Mouse (Mus musculus) ES-E14 (cell line): ENCODE data around the gene Herc4.

Experiments
- CHD2 ChIP-seq: IDR thresholded peaks from 2 replicates; pipeline ENCODE4 v1.6.1; 2014; ENCODE audit warnings: mild to moderate bottlenecking, low read depth, low read length, inconsistent platforms
- HCFC1 ChIP-seq: IDR thresholded peaks from 2 replicates; pipeline ENCODE4 v1.6.1; 2012; ENCODE audit warnings: low read length, inconsistent platforms, borderline replicate concordance; ENCODE audit not compliant: insufficient read depth
- MAFK ChIP-seq: IDR thresholded peaks from 2 replicates; pipeline ENCODE4 v1.6.1; 2014; ENCODE audit warnings: mild to moderate bottlenecking, low read depth, low read length, inconsistent platforms; ENCODE audit not compliant: insufficient read depth
- ZC3H11A ChIP-seq: IDR thresholded peaks from 2 replicates; pipeline ENCODE4 v1.6.1; 2012; ENCODE audit warnings: low read depth, mild to moderate bottlenecking, inconsistent platforms, low read length, borderline replicate concordance
- ZNF384 ChIP-seq: IDR thresholded peaks from 2 replicates; pipeline ENCODE4 v1.6.1; 2012; ENCODE audit warnings: low read depth, low read length, inconsistent platforms

GRCm38 (mm10) chr10:63247457-63247856, 3.8 kb downstream of the Herc4 start:
- no peak for TF ChIP-seq CHD2
- no peak for TF ChIP-seq HCFC1
- no peak for TF ChIP-seq MAFK
- TF ChIP-seq ZNF384: no peak
- no peak for TF ChIP-seq ZC3H11A
